Mouse (Mus musculus) hindbrain, postnatal 0 days (tissue): Measurements from ENCODE around the gene Scn1b. TPM values are rescaled to one million over a fixed set of nuclear protein-coding genes. Genes with fewer than 3 reads are reported as not detected.

Experiments
- ATAC-seq: fragments of 200-750 bp; cut with Nextera tagmentation; 2 replicates; pipeline ENCODE4 v1.8.0; 2017; ENCODE audit warnings: mild to moderate bottlenecking, moderate TSS enrichment, moderate library complexity
- DNase-seq: peaks from one replicate; pipeline ENCODE4 v3.0.0-alpha.2; 2015; ENCODE audit warnings: low spot score
- H3K27ac ChIP-seq: fragments of 300-500 bp; sonication (generic); 2 replicates; pipeline ENCODE4 v1.5.1; 2014; ENCODE audit warnings: mild to moderate bottlenecking
- H3K27me3 ChIP-seq: fragments of 300-500 bp; sonication (generic); 2 replicates; pipeline ENCODE4 v1.6.1; 2014; ENCODE audit warnings: low read length, mixed read lengths; ENCODE audit not compliant: insufficient read depth
- H3K36me3 ChIP-seq: fragments of 300-500 bp; sonication (generic); 2 replicates; pipeline ENCODE4 v1.6.1; 2014; ENCODE audit warnings: low read length, mixed read lengths; ENCODE audit not compliant: insufficient read depth
- H3K4me1 ChIP-seq: fragments of 300-500 bp; sonication (generic); 2 replicates; pipeline ENCODE4 v1.6.1; 2014; ENCODE audit warnings: antibody characterized with exemption, low read length, mixed read lengths; ENCODE audit not compliant: insufficient read depth
- H3K4me2 ChIP-seq: fragments of 300-500 bp; sonication (generic); 2 replicates; pipeline ENCODE4 v1.6.1; 2014; ENCODE audit warnings: low read depth, mild to moderate bottlenecking, low read length, moderate library complexity, mixed read lengths
- H3K4me3 ChIP-seq: fragments of 300-500 bp; sonication (generic); 2 replicates; pipeline ENCODE4 v1.5.1; 2014; ENCODE audit warnings: low read length
- H3K9ac ChIP-seq: fragments of 300-500 bp; sonication (generic); replicated peaks from 2 replicates; pipeline ENCODE4 v1.6.1; 2014; ENCODE audit warnings: mild to moderate bottlenecking, low read length, moderate library complexity, mixed read lengths
- H3K9me3 ChIP-seq: fragments of 300-500 bp; sonication (generic); 2 replicates; pipeline ENCODE4 v1.6.1; 2016; ENCODE audit warnings: low read length, mixed read lengths
- CTCF ChIP-seq: IDR thresholded peaks from 2 replicates; pipeline ENCODE4 v1.5.1; 2016; ENCODE audit warnings: antibody characterized with exemption, control low read depth, low read depth
- WGBS: fragments of 180-500 bp; shearing (Covaris S2); extraction: QIAGEN DNeasy Blood & Tissue Kit; methylation state at CpG from one replicate; pipeline ENCODE4 v1.1.7; 2014; 5-methylcytosine and 5-hydroxymethylcytosine counted together
- polyA plus RNA-seq: library from polyadenylated mRNA; unstranded; fragments of >200 nt; fragmentation: Nextera tagmentation; extraction: Ambion mirVana; gene quantifications from 2 replicates; pipeline ENCODE4 v1.2.1, GENCODE M21; 2015
- total RNA-seq: library from RNA; depleted of rRNA; stranded (reverse); fragments of >200 nt; gene quantifications from 2 replicates; pipeline ENCODE4 v1.2.3, GENCODE M21; 2014

The Scn1b gene
- total and polyA plus RNA-seq, 2 experiments from 2014 or later, result 44.3 to 69.5 TPM

GRCm38 (mm10) chr7:31087262-31087661 is 39.5 kb downstream of the Scn1b start:
- Histone ChIP-seq H3K4me1 (no peaks in the 10 kb centered on the region), H3K36me3 (no peaks in the 10 kb centered on the region), H3K9me3 (no peaks in the 10 kb centered on the region), H3K4me3 (no peak overlapping the region), H3K27ac (0 out of 2 replicates have a peak overlapping the region, but pooled peaks have one; percentile 54), H3K4me2 (no peak overlapping the region), H3K27me3 (no peaks in the 10 kb centered on the region), H3K9ac (no peak overlapping the region)
- ATAC-seq (no peak), DNase-seq (no peak)
- TF ChIP-seq CTCF, result no peak
- WGBS, result 75% methylated on average over 2 of the region's 2 CpGs

GRCm38 (mm10) chr7:31086175-31086755 is 40.5 kb downstream of the Scn1b start:
- 87% methylated on average over 9 of the region's 9 CpGs for WGBS
- H3K27ac ChIP-seq, result no peak overlapping the region
- no peaks in the 10 kb centered on the region for H3K9me3 ChIP-seq
- no peak for TF ChIP-seq CTCF
- ATAC-seq (no peak), DNase-seq (no peak)
- no peak overlapping the region for H3K4me3 ChIP-seq
- H3K36me3 ChIP-seq, result no peaks in the 10 kb centered on the region
- H3K27me3 ChIP-seq, result no peaks in the 10 kb centered on the region
- no peak overlapping the region for H3K9ac ChIP-seq
- H3K4me1 ChIP-seq, result no peaks in the 10 kb centered on the region
- no peak overlapping the region for H3K4me2 ChIP-seq

- H3K4me2 ChIP-seq, result no peak overlapping the region
- H3K9me3 ChIP-seq, result no peaks in the 10 kb centered on the region
- TF ChIP-seq CTCF, result no peak
Observed at GRCm38 (mm10) chr7:31085171-31085570, 41.6 kb downstream of the Scn1b start.

GRCm38 (mm10) chr7:31084140-31084539 is 42.7 kb downstream of the Scn1b start:
- Histone ChIP-seq H3K4me1 (no peaks in the 10 kb centered on the region), H3K27ac (peak overlapping the region; percentile 41; the same call in 1 of the 2 replicates), H3K9ac (no peak overlapping the region), H3K27me3 (no peaks in the 10 kb centered on the region), H3K4me2 (no peak overlapping the region), H3K4me3 (no peak overlapping the region), H3K36me3 (no peaks in the 10 kb centered on the region), H3K9me3 (no peaks in the 10 kb centered on the region)
- 43% methylated on average over 9 of the region's 9 CpGs for whole genome bisulfite sequencing
- TF ChIP-seq CTCF, result no peak
- ATAC-seq (no peak), DNase-seq (no peak)

More at GRCm38 (mm10) chr7:31085171-31085570, 41.6 kb downstream of the Scn1b start:
- H3K4me3 ChIP-seq, result no peak overlapping the region
- peak overlapping the region; percentile 51; the same call in 1 of the 2 replicates for H3K27ac ChIP-seq
- H3K36me3 ChIP-seq, result no peaks in the 10 kb centered on the region
- H3K4me1 ChIP-seq, result no peaks in the 10 kb centered on the region
- no peak overlapping the region for H3K9ac ChIP-seq
- DNase-seq (peak; percentile 21), ATAC-seq (peak; percentile 39; the same call in 1 of the 2 replicates)
- H3K27me3 ChIP-seq, result no peaks in the 10 kb centered on the region
- 18% methylated on average over 3 of the region's 3 CpGs for WGBS

GRCm38 (mm10) chr7:31082831-31083588 is 43.8 kb downstream of the Scn1b start:
- peak; percentile 77 for ATAC-seq
- peak overlapping the region; percentile 11; the same call in 1 of the 2 replicates for H3K27ac ChIP-seq
- H3K4me1 ChIP-seq, result no peaks in the 10 kb centered on the region
- no peaks in the 10 kb centered on the region for H3K27me3 ChIP-seq
- H3K9ac ChIP-seq, result no peak overlapping the region
- no peaks in the 10 kb centered on the region for H3K36me3 ChIP-seq
- H3K9me3 ChIP-seq, result no peaks in the 10 kb centered on the region
- TF ChIP-seq CTCF, result no peak
- WGBS, result 50% methylated on average over 14 of the region's 14 CpGs
- peak; percentile 55 for DNase-seq
- H3K4me3 ChIP-seq, result no peak overlapping the region
- H3K4me2 ChIP-seq, result no peak overlapping the region

GRCm38 (mm10) chr7:31082106-31082505 is 44.7 kb downstream of the Scn1b start:
- ATAC-seq (no peak), DNase-seq (no peak)
- Histone ChIP-seq H3K4me2 (no peak overlapping the region), H3K9ac (no peak overlapping the region), H3K27me3 (no peaks in the 10 kb centered on the region), H3K4me3 (no peak overlapping the region), H3K9me3 (no peaks in the 10 kb centered on the region), H3K4me1 (no peaks in the 10 kb centered on the region), H3K27ac (no peak overlapping the region), H3K36me3 (no peaks in the 10 kb centered on the region)
- TF ChIP-seq CTCF, result no peak

- TF ChIP-seq CTCF, result no peak
- H3K9me3 ChIP-seq, result no peaks in the 10 kb centered on the region
Observed at GRCm38 (mm10) chr7:31081106-31081505, 45.7 kb downstream of the Scn1b start.

More at GRCm38 (mm10) chr7:31081106-31081505, 45.7 kb downstream of the Scn1b start:
- Histone ChIP-seq H3K4me2 (no peak overlapping the region), H3K36me3 (no peaks in the 10 kb centered on the region), H3K4me3 (no peak overlapping the region), H3K27ac (no peak overlapping the region), H3K27me3 (no peaks in the 10 kb centered on the region), H3K4me1 (no peaks in the 10 kb centered on the region), H3K9ac (no peak overlapping the region)
- 35% methylated on average over 1 of the region's 1 CpGs for WGBS
- DNase-seq (no peak), ATAC-seq (no peak)
